Mouse (Mus musculus) erythroblast, embryonic 14.5 days (primary cell): ENCODE measurements around the gene Dhx33. TPM values are rescaled to one million over a fixed set of nuclear protein-coding genes. Genes with fewer than 3 reads are reported as not detected.

Experiments
- H3K27me3 ChIP-seq: 2 replicates; pipeline ENCODE4 v1.6.1; 2012; ENCODE audit warnings: inconsistent platforms; ENCODE audit not compliant: control insufficient read depth
- H3K36me3 ChIP-seq: 2 replicates; pipeline ENCODE4 v1.6.1; 2012; ENCODE audit warnings: mild to moderate bottlenecking, inconsistent platforms; ENCODE audit not compliant: control insufficient read depth
- H3K4me1 ChIP-seq: 2 replicates; pipeline ENCODE4 v1.6.1; 2012; ENCODE audit warnings: inconsistent platforms; ENCODE audit not compliant: control insufficient read depth
- H3K4me3 ChIP-seq: replicated peaks from 2 replicates; pipeline ENCODE3; 2012; ENCODE audit warnings: moderate library complexity, mild to moderate bottlenecking, inconsistent platforms
- H3K9me3 ChIP-seq: 2 replicates; pipeline ENCODE4 v1.6.1; 2012; ENCODE audit warnings: low read length, inconsistent platforms, mixed read lengths; ENCODE audit not compliant: control insufficient read depth
- GATA1 ChIP-seq: IDR thresholded peaks from 2 replicates; pipeline ENCODE4 v1.6.1; 2012; ENCODE audit warnings: low read length, inconsistent platforms, mixed read lengths
- TAL1 ChIP-seq: IDR thresholded peaks from 3 replicates; pipeline ENCODE4 v1.6.1; 2012; ENCODE audit warnings: low read length, inconsistent platforms, mixed read lengths
- polyA plus RNA-seq: library from polyadenylated mRNA; stranded (reverse); fragments of >175 nt; gene quantifications from 2 replicates; pipeline ENCODE4 v1.2.3, GENCODE M21; 2012

The Dhx33 gene
- polyA plus RNA-seq, 1 experiment = 0.11 TPM

GRCm38 (mm10) chr11:71003611-71004315, 474 bp downstream of the Dhx33 start:
- Histone ChIP-seq H3K4me3 (peak overlapping the region; percentile 90), H3K9me3 (no peaks in the 10 kb centered on the region), H3K36me3 (peaks cover 36% of the 10 kb centered on the region), H3K4me1 (peaks cover 29% of the 10 kb centered on the region), H3K27me3 (no peaks in the 10 kb centered on the region)
- no peak for TF ChIP-seq GATA1
- no peak for TF ChIP-seq TAL1

DNA sequence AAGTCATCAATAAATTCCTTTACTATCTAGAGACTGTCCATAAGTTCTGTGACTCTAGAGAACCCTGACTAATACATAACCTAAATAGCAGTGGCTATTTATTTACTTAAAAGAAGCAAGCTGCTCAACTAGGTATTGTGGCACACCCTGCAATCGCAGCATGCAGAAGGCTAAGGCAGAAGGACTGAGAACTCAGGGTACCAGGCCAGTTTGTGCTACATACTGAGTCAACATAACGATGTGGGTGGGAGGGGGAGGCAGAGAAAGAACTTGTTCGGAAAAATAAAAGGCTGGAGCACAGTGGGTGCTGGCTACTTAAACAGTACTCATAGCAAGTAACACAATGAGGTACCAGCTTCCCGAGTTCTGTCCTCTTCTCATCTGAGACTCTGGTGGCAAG, 3.1 kb downstream of the Dhx33 start:
- Histone ChIP-seq H3K27me3 (no peaks in the 10 kb centered on the region), H3K4me1 (peaks cover 29% of the 10 kb centered on the region), H3K4me3 (no peak overlapping the region), H3K36me3 (peaks cover 42% of the 10 kb centered on the region), H3K9me3 (no peaks in the 10 kb centered on the region)
- no peak for TF ChIP-seq TAL1
- no peak for TF ChIP-seq GATA1

GRCm38 (mm10) chr11:70982557-70983228, 21.5 kb downstream of the Dhx33 start, which contains the start of gene C1qbp:
TSS of gene C1qbp (minus strand) at chr11:70983026.
- Histone ChIP-seq H3K4me3 (peak within 1 kb of the TSS; percentile 91), H3K27me3 (no peaks in the 10 kb centered on the region), H3K4me1 (peaks cover 42% of the 10 kb centered on the region), H3K36me3 (peaks cover 68% of the 10 kb centered on the region), H3K9me3 (no peaks in the 10 kb centered on the region)
- no peak for TF ChIP-seq TAL1
- TF ChIP-seq GATA1 = no peak

GRCm38 (mm10) chr11:70982030-70982429, 22.2 kb downstream of the Dhx33 start:
- Histone ChIP-seq H3K36me3 (peaks cover 68% of the 10 kb centered on the region), H3K4me3 (peak overlapping the region; percentile 91), H3K4me1 (peaks cover 41% of the 10 kb centered on the region), H3K9me3 (no peaks in the 10 kb centered on the region), H3K27me3 (no peaks in the 10 kb centered on the region)
- TF ChIP-seq GATA1 (no peak), TAL1 (no peak)

DNA sequence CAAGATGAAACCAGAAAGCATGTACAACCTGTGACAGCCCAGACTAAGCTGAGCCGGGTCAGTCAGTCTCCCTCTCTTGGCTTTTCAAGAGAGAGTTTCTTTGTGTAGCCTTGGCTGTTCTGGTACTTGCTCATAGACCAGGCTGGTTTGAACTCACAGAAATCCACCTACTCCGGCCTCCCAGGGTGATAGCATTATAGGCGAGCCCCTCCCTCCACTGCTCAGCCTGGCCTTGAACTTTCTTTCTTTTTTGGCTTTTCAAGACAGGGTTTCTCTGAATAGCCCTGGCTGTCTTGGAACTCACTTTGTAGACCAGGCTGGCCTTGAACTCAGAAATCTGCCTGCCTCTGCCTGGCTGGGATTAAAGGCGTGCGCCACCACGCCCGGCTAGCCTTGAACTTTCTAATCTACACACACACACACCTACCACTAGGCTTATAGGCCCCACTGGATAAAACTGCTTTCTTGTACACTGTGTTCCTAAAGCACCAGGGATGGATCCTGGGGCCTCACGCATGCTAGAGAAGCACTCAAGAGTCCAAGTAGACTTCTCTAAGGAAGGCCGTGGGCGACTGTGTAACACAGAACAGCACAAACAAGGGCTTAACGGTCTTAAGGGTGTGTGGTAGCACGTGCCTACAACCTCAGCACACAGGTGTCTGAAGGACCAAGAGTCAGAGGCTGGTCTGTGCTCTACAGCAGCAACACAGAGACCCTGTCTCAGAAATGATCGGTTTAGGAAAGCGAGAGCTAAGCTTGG, 23.3 kb downstream of the Dhx33 start:
- peaks cover 68% of the 10 kb centered on the region for H3K36me3 ChIP-seq
- peak overlapping the region; percentile 91 for H3K4me3 ChIP-seq
- no peaks in the 10 kb centered on the region for H3K27me3 ChIP-seq
- no peaks in the 10 kb centered on the region for H3K9me3 ChIP-seq
- peaks cover 45% of the 10 kb centered on the region for H3K4me1 ChIP-seq
- no peak for TF ChIP-seq GATA1
- TF ChIP-seq TAL1 = no peak

DNA sequence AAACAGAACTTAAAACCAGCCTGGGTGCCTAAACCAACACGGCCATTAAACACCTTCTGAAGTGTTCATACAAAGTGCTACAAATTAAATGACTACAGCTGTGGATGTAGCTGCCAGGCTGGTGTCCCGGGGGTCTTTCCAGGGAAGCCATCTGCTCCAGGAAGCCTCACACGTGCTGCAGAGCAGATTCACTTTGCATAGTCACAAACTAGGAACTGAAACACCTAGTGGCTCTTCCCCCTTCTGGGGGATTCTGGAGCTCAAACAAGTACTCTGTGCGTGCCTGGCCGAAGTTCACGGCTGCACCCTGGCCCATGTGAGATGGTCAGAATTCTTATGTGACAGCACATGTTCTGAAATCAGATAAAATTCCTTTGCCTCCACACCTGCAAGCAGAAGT, 24.0 kb downstream of the Dhx33 start:
- H3K4me1 ChIP-seq = peaks cover 50% of the 10 kb centered on the region
- H3K9me3 ChIP-seq = no peaks in the 10 kb centered on the region
- no peaks in the 10 kb centered on the region for H3K27me3 ChIP-seq
- no peak overlapping the region for H3K4me3 ChIP-seq
- TF ChIP-seq TAL1 = no peak
- TF ChIP-seq GATA1 = no peak
- peaks cover 68% of the 10 kb centered on the region for H3K36me3 ChIP-seq

- Histone ChIP-seq H3K4me3 (no peak overlapping the region), H3K4me1 (peaks cover 67% of the 10 kb centered on the region), H3K9me3 (no peaks in the 10 kb centered on the region), H3K27me3 (no peaks in the 10 kb centered on the region), H3K36me3 (peaks cover 91% of the 10 kb centered on the region)
- TF ChIP-seq TAL1 (no peak), GATA1 (no peak)
Observed at GRCm38 (mm10) chr11:70977293-70977692, 26.9 kb downstream of the Dhx33 start.

- H3K27me3 ChIP-seq = no peaks in the 10 kb centered on the region
- H3K4me3 ChIP-seq = no peak overlapping the region
- peaks cover 89% of the 10 kb centered on the region for H3K36me3 ChIP-seq
- H3K4me1 ChIP-seq = peaks cover 65% of the 10 kb centered on the region
- H3K9me3 ChIP-seq = no peaks in the 10 kb centered on the region
- no peak for TF ChIP-seq TAL1
- no peak for TF ChIP-seq GATA1
Observed at GRCm38 (mm10) chr11:70975193-70975592, 29.0 kb downstream of the Dhx33 start.

DNA sequence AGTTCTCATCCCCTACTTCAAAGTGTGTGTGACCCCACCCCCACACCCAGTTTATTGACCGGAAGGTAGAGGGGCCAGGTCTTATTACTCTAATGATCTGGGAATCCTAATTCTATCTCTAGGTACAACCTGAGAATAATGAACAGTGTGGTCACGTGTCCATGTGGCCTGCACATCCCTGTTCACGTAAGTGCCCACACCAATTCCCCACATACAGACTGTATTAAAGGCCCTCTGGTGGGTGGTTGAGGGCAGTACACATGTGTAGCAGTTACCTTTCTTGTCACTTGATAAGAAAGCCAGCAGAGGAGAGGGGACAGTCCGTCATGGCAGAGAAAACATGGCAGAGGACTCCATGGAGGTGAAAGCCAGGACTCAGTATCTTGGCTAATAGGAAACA, 30.3 kb downstream of the Dhx33 start:
- H3K4me3 ChIP-seq = no peak overlapping the region
- H3K27me3 ChIP-seq = no peaks in the 10 kb centered on the region
- TF ChIP-seq TAL1 = no peak
- TF ChIP-seq GATA1 = no peak
- H3K9me3 ChIP-seq = no peaks in the 10 kb centered on the region
- H3K36me3 ChIP-seq = peaks cover 76% of the 10 kb centered on the region
- peaks cover 62% of the 10 kb centered on the region for H3K4me1 ChIP-seq
